Mouse (Mus musculus) heart, adult 2 months (tissue): ENCODE data around the gene Copz2. TPM values are rescaled to one million over a fixed set of nuclear protein-coding genes. Genes with fewer than 3 reads are reported as not detected.
A peak's percentile ranks its signal among the peaks of the same experiment; 100 is the strongest.

Experiments used
- DNase-seq, 2 experiments: peaks; one replicate each; pipeline ENCODE4 v3.0.0; 2021
- H3K27ac ChIP-seq: fragments of 200-600 bp; 2 replicates; pipeline ENCODE4 v1.8.1; 2022
- H3K27me3 ChIP-seq: fragments of 200-500 bp; 2 replicates; pipeline ENCODE4 v1.6.1; 2012; ENCODE audit warnings: mild to moderate bottlenecking, low read length, inconsistent platforms, mixed read lengths; ENCODE audit not compliant: control insufficient read depth, insufficient read depth
- H3K36me3 ChIP-seq: fragments of 200-500 bp; 2 replicates; pipeline ENCODE4 v1.6.1; 2012; ENCODE audit warnings: low read length, inconsistent platforms; ENCODE audit not compliant: control insufficient read depth, insufficient read depth
- H3K4me1 ChIP-seq: fragments of 200-500 bp; 2 replicates; pipeline ENCODE4 v1.6.1; 2011; ENCODE audit warnings: low read length; ENCODE audit not compliant: control insufficient read depth, insufficient read depth
- H3K4me3 ChIP-seq: fragments of 200-600 bp; 2 replicates; pipeline ENCODE4 v1.8.1; 2022
- H3K79me2 ChIP-seq: fragments of 200-500 bp; replicated peaks from 2 replicates; pipeline ENCODE4 v1.6.1; 2012; ENCODE audit warnings: mild to moderate bottlenecking, inconsistent platforms, low read length, moderate library complexity, mixed read lengths; ENCODE audit not compliant: control insufficient read depth, insufficient read depth
- H3K9ac ChIP-seq: fragments of 200-500 bp; 2 replicates; pipeline ENCODE4 v1.6.1; 2012; ENCODE audit warnings: low read depth, mild to moderate bottlenecking, control low read depth, inconsistent platforms, low read length, mixed read lengths
- CTCF ChIP-seq: fragments of 200-600 bp; IDR thresholded peaks from 2 replicates; pipeline ENCODE4 v1.8.1; 2022; ENCODE audit warnings: antibody characterized with exemption, mild to moderate bottlenecking, moderate library complexity
- EP300 ChIP-seq: fragments of 200-500 bp; IDR thresholded peaks from 2 replicates; pipeline ENCODE4 v1.6.1; 2011; ENCODE audit warnings: low read depth, low read length, control low read depth; ENCODE audit not compliant: insufficient read depth
- POLR2A ChIP-seq: fragments of 200-500 bp; IDR thresholded peaks from 2 replicates; pipeline ENCODE4 v1.6.1; 2011; ENCODE audit warnings: mild to moderate bottlenecking, low read depth, low read length, control low read depth; ENCODE audit not compliant: insufficient read depth
- WGBS: fragments of 180-500 bp; shearing (Covaris S2); methylation state at CpG from one replicate; pipeline ENCODE4 v1.1.7; 2018; 5-methylcytosine and 5-hydroxymethylcytosine counted together
- intact Hi-C: fragments of 180-260 bp; cut with DNase I; formaldehyde crosslinking; loops from one replicate; pipeline ENCODE4 v1.15.1; 2025
- polyA plus RNA-seq: library from polyadenylated mRNA; depleted of rRNA; stranded (reverse); fragments of >200 nt; gene quantifications from 2 replicates; pipeline ENCODE4 v1.2.3, GENCODE M21; 2012
- total RNA-seq, 2 experiments: library from RNA; stranded (reverse); gene quantifications; 2 replicates each; pipeline ENCODE4 v1.2.3; 2021

Gene Copz2
- total and polyA plus RNA-seq, 3 experiments: 35.0 to 55.0 (median 36.9) TPM

DNA sequence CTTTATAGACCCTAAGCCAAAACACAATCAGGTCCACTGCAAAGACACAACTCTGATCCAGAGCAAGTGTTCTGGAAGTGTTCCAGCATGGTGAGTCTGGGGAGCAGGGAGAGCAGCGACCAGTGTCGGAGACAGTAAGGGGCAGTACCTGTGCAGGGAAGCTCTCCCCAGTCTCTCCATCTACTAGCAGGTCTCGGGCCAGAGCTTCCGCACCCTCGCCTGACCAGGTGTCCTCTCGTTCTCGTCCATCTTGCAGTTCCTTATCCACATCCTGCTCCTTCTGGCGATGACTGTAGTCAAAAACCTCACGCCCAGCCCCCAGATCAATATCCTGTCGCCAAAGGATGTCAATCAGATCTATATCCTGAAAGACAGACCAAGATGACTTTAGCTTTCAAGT is 27.7 kb upstream of the Copz2 start:
- Histone ChIP-seq H3K9ac (no peak overlapping the region), H3K79me2 (peaks cover 10% of the 10 kb centered on the region), H3K4me1 (peaks cover 20% of the 10 kb centered on the region), H3K27me3 (no peaks in the 10 kb centered on the region), H3K4me3 (no peak overlapping the region), H3K27ac (no peak overlapping the region), H3K36me3 (peaks cover 3% of the 10 kb centered on the region)
- no peak for TF ChIP-seq CTCF
- no peak for TF ChIP-seq POLR2A
- no peak for TF ChIP-seq EP300
- intact Hi-C loops: loop anchor here (2.0 kb wide), 1 partner anchor 33 kb away; the partner anchor contains the start of gene Cbx1
- 72% methylated on average over 10 of the region's 10 CpGs for WGBS
- no peak for DNase-seq

- no peak overlapping the region; the same call in 1 of the 2 replicates for H3K4me3 ChIP-seq
Observed at GRCm38 (mm10) chr11:96822675-96823470, 26.8 kb upstream of the Copz2 start.

DNA sequence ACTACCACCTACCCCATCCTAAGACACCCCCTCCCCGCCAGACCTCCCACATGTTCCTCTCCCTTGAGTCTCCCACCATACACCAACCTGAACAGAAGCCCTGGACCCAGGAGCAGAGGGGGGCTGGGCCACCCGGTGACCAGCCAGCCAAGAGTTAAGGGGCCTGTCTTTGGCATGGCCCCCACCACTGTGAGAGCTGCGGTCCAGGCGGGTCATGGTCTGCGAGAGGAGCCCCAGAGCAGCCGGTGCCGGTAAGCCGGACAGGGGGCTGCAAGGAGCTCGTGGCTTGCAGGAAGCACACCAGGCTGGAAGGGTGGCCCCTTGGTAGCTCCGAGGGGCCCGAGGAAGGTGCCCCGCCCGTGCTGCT is 26.2 kb upstream of the Copz2 start:
- Histone ChIP-seq H3K4me1 (peaks cover 23% of the 10 kb centered on the region), H3K9ac (peak overlapping the region; percentile 54), H3K27ac (peak overlapping the region; percentile 49), H3K36me3 (peaks cover 7% of the 10 kb centered on the region), H3K79me2 (peaks cover 13% of the 10 kb centered on the region), H3K4me3 (peak overlapping the region; percentile 83), H3K27me3 (no peaks in the 10 kb centered on the region)
- intact Hi-C loops: loop anchor here (2.0 kb wide), 1 partner anchor 35 kb away; the partner anchor contains the start of gene Cbx1
- DNase-seq: peak in 1 of 2 experiments; percentile 27
- 13% methylated on average over 13 of the region's 13 CpGs for WGBS
- no peak for TF ChIP-seq EP300
- no peak for TF ChIP-seq POLR2A
- TF ChIP-seq CTCF: no peak

More at GRCm38 (mm10) chr11:96822675-96823470, 26.8 kb upstream of the Copz2 start:
- Histone ChIP-seq H3K27ac (no peak overlapping the region), H3K27me3 (no peaks in the 10 kb centered on the region), H3K4me1 (peaks cover 23% of the 10 kb centered on the region), H3K36me3 (peaks cover 7% of the 10 kb centered on the region), H3K9ac (peak overlapping the region; percentile 54; the same call in 1 of the 2 replicates), H3K79me2 (peaks cover 13% of the 10 kb centered on the region)
- intact Hi-C loops: loop anchor here (2.0 kb wide), 1 partner anchor 34 kb away; the partner anchor contains the start of gene Cbx1
- WGBS: 24% methylated on average over 4 of the region's 4 CpGs
- TF ChIP-seq EP300 (no peak), POLR2A (no peak), CTCF (no peak)
- DNase-seq: peak in 1 of 2 experiments; percentile 20

DNA sequence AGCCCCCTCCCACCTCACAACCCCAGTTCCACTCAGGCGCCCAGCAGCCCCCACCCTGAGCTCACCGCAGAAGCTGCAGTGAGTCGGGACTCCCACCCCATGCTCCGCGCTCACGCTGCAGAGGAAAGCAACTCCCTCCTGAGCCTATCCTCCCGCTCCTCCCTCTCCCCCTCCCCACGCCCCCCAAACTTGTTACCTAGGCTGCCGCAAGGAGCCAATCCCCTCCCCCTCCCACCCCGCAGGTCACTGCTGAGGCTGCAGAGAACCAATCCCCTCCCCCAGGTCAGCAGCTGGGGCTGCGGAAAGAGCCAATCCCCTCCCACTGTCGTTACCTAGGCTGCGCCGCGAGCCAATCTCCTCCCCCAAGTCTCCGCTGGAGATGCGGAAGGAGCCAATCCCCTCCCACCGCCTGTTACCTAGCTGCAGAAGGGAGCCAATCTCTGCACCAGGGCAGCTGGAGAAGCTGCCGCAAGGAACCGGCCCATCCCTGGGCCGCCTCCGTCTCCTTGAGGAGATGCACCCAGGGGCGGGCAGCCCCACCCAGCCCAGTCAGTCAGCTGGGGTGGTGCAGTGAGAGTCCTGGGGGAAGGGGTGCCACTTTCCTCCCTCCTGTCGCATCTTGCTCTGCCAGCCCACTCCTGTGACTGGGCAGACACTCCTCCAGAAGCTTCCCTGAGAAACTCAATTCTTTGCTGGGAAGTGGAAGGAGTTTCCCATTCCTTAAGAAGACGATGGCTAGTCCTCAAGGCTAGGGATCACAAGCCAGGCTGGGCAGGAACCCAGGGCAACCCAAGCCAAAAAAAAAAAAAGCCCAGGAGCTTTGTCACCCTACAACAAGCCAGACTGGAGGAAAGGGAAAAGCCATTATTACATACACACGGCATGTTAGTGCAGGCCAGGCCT is 25.5 kb upstream of the Copz2 start:
- Histone ChIP-seq H3K4me1 (peaks cover 23% of the 10 kb centered on the region), H3K4me3 (peak overlapping the region; percentile 83), H3K27ac (peak overlapping the region; percentile 99), H3K79me2 (peaks cover 13% of the 10 kb centered on the region), H3K9ac (peak overlapping the region; percentile 71), H3K27me3 (no peaks in the 10 kb centered on the region), H3K36me3 (peaks cover 7% of the 10 kb centered on the region)
- intact Hi-C loops: loop anchor here (2.0 kb wide), 1 partner anchor 35 kb away; the partner anchor contains the start of gene Cbx1
- WGBS: under 1% methylated on average over 25 of the region's 26 CpGs
- peak; percentile 85 to 91 for DNase-seq
- TF ChIP-seq EP300: peak; percentile 5; the same call in 1 of the 2 replicates
- TF ChIP-seq POLR2A: peak; percentile 23; the same call in 1 of the 2 replicates
- no peak for TF ChIP-seq CTCF

DNA sequence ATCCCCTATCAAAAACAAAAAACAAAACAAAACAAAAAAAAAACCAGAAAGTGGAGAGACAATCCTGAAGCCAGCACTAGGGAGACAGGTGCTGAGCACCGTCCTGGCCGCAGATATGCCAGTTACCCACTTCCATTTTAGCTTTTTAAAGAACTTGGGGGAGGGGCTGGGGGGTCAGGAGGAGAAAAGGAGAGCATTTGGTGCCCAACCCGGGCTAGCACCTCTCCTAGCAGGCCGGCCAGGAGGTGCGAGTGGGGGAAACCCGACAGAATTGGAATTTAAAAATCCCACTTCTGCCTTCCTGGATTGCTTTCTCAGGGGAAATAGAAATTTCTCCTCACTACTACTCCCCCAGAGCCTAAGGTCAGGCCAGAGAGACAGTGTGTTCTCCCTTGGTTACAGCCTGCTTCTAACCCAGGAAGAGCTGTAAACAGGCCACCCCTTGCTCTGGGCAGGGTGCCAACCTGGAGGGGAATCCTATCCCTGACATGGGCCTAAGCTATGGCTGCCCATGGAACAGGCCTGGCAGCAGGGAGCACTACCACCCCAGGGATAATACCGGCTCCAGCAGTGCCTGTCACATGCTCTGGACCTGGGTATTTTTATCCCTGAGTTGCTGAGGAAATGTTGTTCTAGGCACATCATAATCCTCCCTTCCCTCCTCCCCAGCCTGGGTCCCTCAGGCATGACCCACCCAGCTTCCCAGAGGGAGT is 24.7 kb upstream of the Copz2 start:
- H3K79me2 ChIP-seq: peaks cover 13% of the 10 kb centered on the region
- peaks cover 7% of the 10 kb centered on the region for H3K36me3 ChIP-seq
- peak overlapping the region; percentile 99 for H3K27ac ChIP-seq
- peak overlapping the region; percentile 83 for H3K4me3 ChIP-seq
- peaks cover 23% of the 10 kb centered on the region for H3K4me1 ChIP-seq
- WGBS: 7% methylated on average over 7 of the region's 7 CpGs
- TF ChIP-seq EP300 (peak; percentile 64; the same call in 1 of the 2 replicates), CTCF (peak; percentile 18; the same call in 1 of the 2 replicates), POLR2A (peak; percentile 41; the same call in 1 of the 2 replicates)
- no peaks in the 10 kb centered on the region for H3K27me3 ChIP-seq
- intact Hi-C loops: loop anchor here (5.0 kb wide), 1 partner anchor 142 kb away; no protein-coding TSS in a partner anchor
- DNase-seq: peak; percentile 83 to 87
- H3K9ac ChIP-seq: peak overlapping the region; percentile 71
